Mouse (Mus musculus) intestine, postnatal 0 days (tissue): ENCODE measurements around the gene Tubb1. TPM values are rescaled to one million over a fixed set of nuclear protein-coding genes. Genes with fewer than 3 reads are reported as not detected.
A peak's percentile ranks its signal among the peaks of the same experiment; 100 is the strongest.

Source experiments
- ATAC-seq: fragments of 200-750 bp; cut with Nextera tagmentation; 2 replicates; pipeline ENCODE4 v1.8.0; 2017; ENCODE audit warnings: mild to moderate bottlenecking, moderate TSS enrichment, moderate library complexity
- H3K27ac ChIP-seq: fragments of 300-500 bp; sonication (generic); 2 replicates; pipeline ENCODE4 v1.5.1; 2014; ENCODE audit warnings: mild to moderate bottlenecking, low read depth, low read length, moderate library complexity
- H3K27me3 ChIP-seq: fragments of 300-500 bp; sonication (generic); replicated peaks from 2 replicates; pipeline ENCODE4 v1.6.1; 2014; ENCODE audit warnings: low read length, mixed read lengths; ENCODE audit not compliant: control insufficient read depth, insufficient read depth
- H3K36me3 ChIP-seq: fragments of 300-500 bp; sonication (generic); 2 replicates; pipeline ENCODE4 v1.6.1; 2014; ENCODE audit warnings: mild to moderate bottlenecking, moderate library complexity; ENCODE audit not compliant: control insufficient read depth, insufficient read depth
- H3K4me1 ChIP-seq: fragments of 300-500 bp; sonication (generic); replicated peaks from 2 replicates; pipeline ENCODE4 v1.6.1; 2014; ENCODE audit warnings: antibody characterized with exemption, low read length, mixed read lengths; ENCODE audit not compliant: control insufficient read depth, insufficient read depth
- H3K4me2 ChIP-seq: fragments of 300-500 bp; sonication (generic); replicated peaks from 2 replicates; pipeline ENCODE4 v1.6.1; 2014; ENCODE audit warnings: low read depth, mild to moderate bottlenecking, moderate library complexity
- H3K4me3 ChIP-seq: fragments of 300-500 bp; sonication (generic); 2 replicates; pipeline ENCODE4 v1.5.1; 2014; ENCODE audit warnings: low read depth, low read length
- H3K9ac ChIP-seq: fragments of 300-500 bp; sonication (generic); 2 replicates; pipeline ENCODE4 v1.6.1; 2014; ENCODE audit warnings: mild to moderate bottlenecking, low read depth, low read length
- H3K9me3 ChIP-seq: fragments of 300-500 bp; sonication (generic); 2 replicates; pipeline ENCODE4 v1.6.1; 2016; ENCODE audit warnings: mixed run types; ENCODE audit not compliant: control insufficient read depth
- CTCF ChIP-seq: sonication (generic); IDR thresholded peaks from 2 replicates; pipeline ENCODE4 v1.5.1; 2016; ENCODE audit warnings: low read depth, mild to moderate bottlenecking, control low read depth, antibody characterized with exemption, moderate library complexity
- WGBS: fragments of 180-500 bp; shearing (Covaris S2); extraction: QIAGEN DNeasy Blood & Tissue Kit; methylation state at CpG from one replicate; pipeline ENCODE4 v1.1.7; 2014; 5-methylcytosine and 5-hydroxymethylcytosine counted together
- polyA plus RNA-seq: library from polyadenylated mRNA; unstranded; fragments of >200 nt; fragmentation: Nextera tagmentation; extraction: Ambion mirVana; gene quantifications from 2 replicates; pipeline ENCODE4 v1.2.1, GENCODE M21; 2015

Tubb1 gene
- polyA plus RNA-seq, 1 experiment from 2014 or later: not detected

DNA sequence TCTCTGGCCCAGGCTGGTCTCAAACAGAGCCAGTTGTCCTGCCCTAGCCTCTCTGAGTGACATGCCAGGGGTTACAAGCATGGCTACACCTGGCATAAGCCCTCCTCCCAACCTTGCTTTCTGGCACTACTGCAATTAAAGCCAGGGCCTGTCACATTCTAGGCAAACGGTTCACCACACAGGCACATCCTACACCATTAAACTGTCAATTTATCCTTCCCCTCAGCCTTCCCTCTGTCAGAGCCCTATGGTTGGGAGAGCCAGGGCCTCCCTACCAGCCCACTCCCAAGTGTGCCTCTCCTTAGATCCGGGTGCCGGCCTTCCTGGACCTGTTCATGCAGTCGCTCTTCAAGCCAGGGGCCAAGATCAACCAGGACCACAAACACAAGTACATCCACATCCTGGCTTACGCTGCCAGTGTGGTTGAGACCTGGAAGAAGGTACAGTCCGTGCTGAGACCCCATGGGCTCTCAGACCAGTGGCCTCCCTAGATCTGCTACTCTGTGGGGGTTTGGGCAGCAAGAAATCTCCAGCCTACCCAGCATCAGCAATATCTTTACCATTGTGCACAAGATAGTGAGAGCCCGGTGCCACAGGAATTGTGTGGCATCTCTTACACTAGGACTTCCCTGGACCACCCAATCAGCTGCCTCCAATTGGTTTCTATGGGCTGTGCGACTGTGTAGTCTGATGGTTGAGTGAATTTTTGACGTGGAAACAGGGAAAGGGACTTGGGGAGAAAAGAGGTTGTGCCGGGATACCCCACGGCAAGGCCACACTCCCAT is 26.0 kb upstream of the Tubb1 start:
- no peaks in the 10 kb centered on the region for H3K4me1 ChIP-seq
- no peak overlapping the region for H3K4me2 ChIP-seq
- peaks cover 97% of the 10 kb centered on the region for H3K36me3 ChIP-seq
- no peak for ATAC-seq
- no peak overlapping the region for H3K9ac ChIP-seq
- no peak overlapping the region for H3K27ac ChIP-seq
- WGBS: 87% methylated on average over 11 of the region's 11 CpGs
- H3K27me3 ChIP-seq: no peaks in the 10 kb centered on the region
- H3K4me3 ChIP-seq: no peak overlapping the region
- H3K9me3 ChIP-seq: no peaks in the 10 kb centered on the region
- no peak for TF ChIP-seq CTCF

DNA sequence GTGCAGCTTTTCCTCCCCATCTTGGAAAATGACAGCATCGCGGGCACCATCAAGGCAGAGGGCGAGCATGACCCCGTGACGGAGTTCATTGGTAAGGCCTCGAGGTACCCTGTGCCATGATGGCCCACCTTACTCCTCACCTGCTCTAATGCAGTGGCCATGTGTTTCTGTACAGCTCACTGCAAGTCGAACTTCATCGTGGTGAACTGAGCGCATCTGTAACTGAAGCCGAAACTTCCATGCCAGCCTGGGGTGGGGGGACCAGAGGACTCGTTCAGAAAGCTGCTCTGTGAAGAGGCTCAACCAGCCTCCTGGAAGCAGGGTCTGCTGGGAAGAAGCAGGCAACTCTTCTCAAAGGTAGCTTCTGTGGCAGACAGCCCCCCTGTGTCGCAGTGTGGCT is 23.6 kb upstream of the Tubb1 start:
- Histone ChIP-seq H3K4me3 (no peak overlapping the region), H3K4me1 (no peaks in the 10 kb centered on the region), H3K36me3 (peaks cover 91% of the 10 kb centered on the region), H3K27ac (no peak overlapping the region), H3K4me2 (no peak overlapping the region), H3K9ac (no peak overlapping the region), H3K27me3 (no peaks in the 10 kb centered on the region), H3K9me3 (no peaks in the 10 kb centered on the region)
- ATAC-seq: peak; percentile 31; the same call in 1 of the 2 replicates
- 90% methylated on average over 12 of the region's 12 CpGs for WGBS
- no peak for TF ChIP-seq CTCF

DNA sequence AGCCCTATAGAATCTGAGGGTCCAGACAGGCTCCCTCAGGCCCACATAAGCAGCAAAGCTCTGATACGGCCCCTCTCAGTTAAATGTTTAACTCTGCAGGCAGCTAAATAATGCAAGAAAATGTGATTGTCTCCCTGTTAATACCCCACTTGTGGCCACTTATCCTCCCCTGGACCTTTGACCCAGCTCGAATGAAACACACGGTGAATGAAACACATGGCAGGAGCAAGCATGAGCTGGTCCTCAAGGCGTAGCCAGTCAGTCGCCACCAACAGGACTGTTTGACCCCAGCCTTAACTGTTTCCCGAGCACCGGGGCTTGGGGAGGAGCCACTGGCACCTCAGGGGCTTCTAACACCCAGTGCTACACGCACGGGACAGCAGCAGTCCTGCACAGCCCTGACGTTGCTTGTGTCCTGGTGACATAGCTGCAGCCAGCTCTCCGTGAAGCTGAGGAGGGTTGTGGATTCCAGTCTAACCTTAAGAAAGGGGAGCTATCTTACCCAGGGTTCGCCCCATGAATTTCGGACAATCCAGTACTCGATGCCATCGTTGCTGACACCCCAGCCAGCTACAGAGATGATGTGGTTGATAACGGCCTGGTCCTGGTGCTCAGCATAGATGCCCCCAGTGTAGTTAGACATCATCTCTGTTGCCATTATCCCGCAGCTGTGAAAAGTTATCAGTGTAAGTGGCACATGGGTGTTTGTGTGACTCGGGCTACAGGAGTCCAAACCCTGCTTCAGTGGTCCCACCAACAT is 22.2 kb upstream of the Tubb1 start:
- Histone ChIP-seq H3K36me3 (peaks cover 90% of the 10 kb centered on the region), H3K27me3 (no peaks in the 10 kb centered on the region), H3K4me3 (no peak overlapping the region), H3K4me1 (no peaks in the 10 kb centered on the region), H3K9me3 (no peaks in the 10 kb centered on the region), H3K9ac (no peak overlapping the region), H3K27ac (no peak overlapping the region), H3K4me2 (no peak overlapping the region)
- WGBS: 74% methylated on average over 18 of the region's 18 CpGs
- no peak for TF ChIP-seq CTCF
- no peak for ATAC-seq

DNA sequence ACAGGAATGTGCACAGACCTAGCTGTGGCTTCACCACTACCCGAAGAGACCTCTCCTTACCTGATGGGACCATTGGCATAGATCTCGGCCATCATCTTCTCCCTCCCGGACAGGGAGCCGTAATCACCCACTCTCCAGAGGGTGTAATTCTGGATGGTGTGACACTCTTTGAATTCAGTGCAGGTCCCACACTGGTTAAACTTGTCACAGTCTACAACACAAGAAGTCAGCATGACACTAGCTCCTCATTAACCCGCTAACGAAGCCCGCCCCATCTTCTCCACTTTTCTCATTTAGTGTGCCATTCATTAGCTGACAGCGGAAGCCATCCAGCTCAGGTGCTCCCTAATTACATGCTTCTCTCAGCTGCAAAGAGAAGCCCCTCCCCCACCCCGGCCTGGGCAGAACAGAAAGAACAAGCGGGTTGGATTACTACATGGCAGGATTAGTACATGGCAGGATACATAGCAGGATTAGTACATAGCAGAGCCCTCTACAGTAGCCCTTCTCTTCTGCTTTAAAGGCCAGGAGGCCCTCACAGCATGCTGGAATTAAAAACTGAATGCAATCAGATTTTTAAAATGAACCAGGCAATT is 21.4 kb upstream of the Tubb1 start:
- H3K4me2 ChIP-seq: no peak overlapping the region
- no peak overlapping the region for H3K27ac ChIP-seq
- H3K9me3 ChIP-seq: no peaks in the 10 kb centered on the region
- no peaks in the 10 kb centered on the region for H3K4me1 ChIP-seq
- H3K4me3 ChIP-seq: no peak overlapping the region
- H3K9ac ChIP-seq: no peak overlapping the region
- H3K27me3 ChIP-seq: no peaks in the 10 kb centered on the region
- 91% methylated on average over 10 of the region's 10 CpGs for WGBS
- TF ChIP-seq CTCF: no peak
- ATAC-seq: no peak
- peaks cover 90% of the 10 kb centered on the region for H3K36me3 ChIP-seq

GRCm38 (mm10) chr2:174434943-174435342 is 15.6 kb upstream of the Tubb1 start:
- Histone ChIP-seq H3K9ac (no peak overlapping the region), H3K4me1 (peaks cover 3% of the 10 kb centered on the region), H3K4me2 (no peak overlapping the region), H3K27me3 (no peaks in the 10 kb centered on the region), H3K36me3 (peaks cover 52% of the 10 kb centered on the region), H3K27ac (no peak overlapping the region), H3K9me3 (no peaks in the 10 kb centered on the region), H3K4me3 (no peak overlapping the region)
- no peak for TF ChIP-seq CTCF
- 98% methylated on average over 9 of the region's 9 CpGs for WGBS
- no peak for ATAC-seq

DNA sequence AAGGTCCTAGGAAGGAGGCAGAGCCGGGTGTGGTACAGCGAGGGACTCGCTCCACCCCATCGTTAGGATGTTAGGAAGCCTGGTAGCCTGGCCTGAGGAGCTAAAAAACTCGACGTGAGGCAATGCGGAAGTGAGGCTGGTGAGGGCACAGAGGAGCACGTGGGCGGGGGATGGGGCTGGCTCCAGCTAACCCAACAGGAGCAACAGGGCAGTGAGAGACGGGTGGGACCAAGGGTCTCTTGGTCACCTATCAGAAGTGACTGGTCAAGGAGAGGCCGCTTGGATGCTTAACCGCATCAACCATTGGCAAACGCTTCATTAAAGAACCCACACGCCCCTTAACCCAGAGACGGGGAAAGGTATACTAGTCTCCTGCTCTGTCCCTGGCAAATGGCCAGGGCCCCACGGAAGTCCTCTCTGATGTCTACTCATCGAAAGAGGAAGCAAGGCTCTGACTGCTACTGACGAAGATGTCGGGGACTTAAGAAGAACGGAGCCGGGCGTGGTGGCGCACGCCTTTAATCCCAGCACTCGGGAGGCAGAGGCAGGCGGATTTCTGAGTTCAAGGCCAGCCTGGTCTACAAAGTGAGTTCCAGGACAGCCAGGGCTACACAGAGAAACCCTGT is 14.3 kb upstream of the Tubb1 start:
- H3K4me1 ChIP-seq: peaks cover 3% of the 10 kb centered on the region
- WGBS: 80% methylated on average over 26 of the region's 26 CpGs
- no peak for ATAC-seq
- H3K9ac ChIP-seq: no peak overlapping the region
- no peaks in the 10 kb centered on the region for H3K9me3 ChIP-seq
- H3K36me3 ChIP-seq: peaks cover 42% of the 10 kb centered on the region
- H3K4me2 ChIP-seq: peak overlapping the region; percentile 88
- no peak overlapping the region for H3K27ac ChIP-seq
- no peak for TF ChIP-seq CTCF
- no peaks in the 10 kb centered on the region for H3K27me3 ChIP-seq
- H3K4me3 ChIP-seq: no peak overlapping the region
